Mouse (Mus musculus): ENCODE measurements around the gene Ccdc85b.

Ccdc85b gene

GRCm38 (mm10) chr19:5426640-5427290, 30.9 kb downstream of the Ccdc85b start:
- no peak for DNase-seq (ENCODE audit: inconsistent age in 2 of 2, low spot score in 1 of 2)

GRCm38 (mm10) chr19:5425906-5426565, 31.7 kb downstream of the Ccdc85b start:
- peak; percentile 46 to 60 for DNase-seq (ENCODE audit: inconsistent age in 2 of 2, low spot score in 1 of 2)

GRCm38 (mm10) chr19:5424782-5425741, 32.6 kb downstream of the Ccdc85b start, which contains the start of the genes Drap1 and AI837181:
Drap1 (minus strand) TSS chr19:5424979.
AI837181 (plus strand) TSS chr19:5425144.
- peak; percentile 93 to 98 for DNase-seq (ENCODE audit: inconsistent age in 2 of 2, low spot score in 1 of 2)

- peak; percentile 87 to 95 for DNase-seq (ENCODE audit: inconsistent age in 2 of 2, low spot score in 1 of 2)
Observed at GRCm38 (mm10) chr19:5424092-5424781, 33.5 kb downstream of the Ccdc85b start.

GRCm38 (mm10) chr19:5423561-5423960, 34.1 kb downstream of the Ccdc85b start:
- DNase-seq (ENCODE audit: inconsistent age in 2 of 2, low spot score in 1 of 2), result peak; percentile 51 to 69

- peak; percentile 33 to 57 for DNase-seq (ENCODE audit: inconsistent age in 2 of 2, low spot score in 1 of 2)
Observed at GRCm38 (mm10) chr19:5422895-5423443, 34.7 kb downstream of the Ccdc85b start.

- peak in 1 of 2 experiments; percentile 59 for DNase-seq (ENCODE audit: inconsistent age in 2 of 2, low spot score in 1 of 2)
Observed at GRCm38 (mm10) chr19:5422267-5422666, 35.4 kb downstream of the Ccdc85b start.

- DNase-seq (ENCODE audit: inconsistent age in 2 of 2, low spot score in 1 of 2), result no peak
Observed at GRCm38 (mm10) chr19:5421784-5422183, 35.9 kb downstream of the Ccdc85b start.

- DNase-seq (ENCODE audit: inconsistent age in 2 of 2, low spot score in 1 of 2), result no peak
Observed at GRCm38 (mm10) chr19:5420579-5420978, 37.1 kb downstream of the Ccdc85b start.

GRCm38 (mm10) chr19:5419630-5420029, 38.1 kb downstream of the Ccdc85b start:
- DNase-seq (ENCODE audit: inconsistent age in 2 of 2, low spot score in 1 of 2), result no peak

GRCm38 (mm10) chr19:5418750-5419466, 38.8 kb downstream of the Ccdc85b start:
- DNase-seq (ENCODE audit: inconsistent age in 2 of 2, low spot score in 1 of 2), result peak in 1 of 2 experiments; percentile 50

- peak; percentile 82 for DNase-seq (ENCODE audit: inconsistent age in 2 of 2, low spot score in 1 of 2)
Observed at GRCm38 (mm10) chr19:5414534-5414957, 43.1 kb downstream of the Ccdc85b start.

- no peak for DNase-seq (ENCODE audit: inconsistent age in 2 of 2, low spot score in 1 of 2)
Observed at GRCm38 (mm10) chr19:5413840-5414239, 43.9 kb downstream of the Ccdc85b start.

GRCm38 (mm10) chr19:5411961-5412360, 45.7 kb downstream of the Ccdc85b start:
- no peak for DNase-seq (ENCODE audit: inconsistent age in 2 of 2, low spot score in 1 of 2)

GRCm38 (mm10) chr19:5410641-5411040, 47.1 kb downstream of the Ccdc85b start:
- no peak for DNase-seq (ENCODE audit: inconsistent age in 2 of 2, low spot score in 1 of 2)

GRCm38 (mm10) chr19:5409068-5409467, 48.6 kb downstream of the Ccdc85b start:
- DNase-seq (ENCODE audit: inconsistent age in 2 of 2, low spot score in 1 of 2), result no peak

- peak; percentile 35 to 83 for DNase-seq (ENCODE audit: inconsistent age in 2 of 2, low spot score in 1 of 2)
Observed at GRCm38 (mm10) chr19:5408057-5409001, 49.4 kb downstream of the Ccdc85b start.

- peak; percentile 70 to 88 for DNase-seq (ENCODE audit: inconsistent age in 2 of 2, low spot score in 1 of 2)
Observed at GRCm38 (mm10) chr19:5407133-5407532, 50.6 kb downstream of the Ccdc85b start.

Data from adrenal gland, adult (tissue).